Comparison of ENCODE assay signal across 13 mouse cellular contexts in the genomic region with DNA sequence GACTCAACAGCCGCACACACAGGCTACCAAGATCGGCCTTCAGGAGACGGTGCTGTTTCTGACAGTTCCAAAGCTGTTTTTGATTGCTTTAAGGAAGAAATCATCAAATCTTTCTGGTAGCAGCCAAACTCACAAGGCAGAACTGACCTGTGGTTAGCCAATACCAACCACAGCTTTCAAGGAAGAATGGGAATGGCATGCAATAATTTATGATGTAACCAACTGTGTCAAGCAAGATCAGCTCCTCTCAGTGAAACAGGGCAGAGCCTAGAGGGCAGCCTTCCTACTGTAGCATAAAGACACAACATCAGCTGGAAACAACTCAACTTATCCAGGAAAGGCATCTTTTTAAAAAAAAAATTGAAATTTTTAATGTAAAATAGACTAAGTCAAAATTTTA.
"Had no signal": no experiment of that assay in that cellular context is flagged by ENCODE, and none has a peak within 500 bp of the region (broad histone marks: within the 10 kb centered on the region; RNA-seq: fewer than 3 reads in every experiment).

No protein-coding gene starts in this region.

- DNase-seq: gastrocnemius, postnatal 10 days; gastrocnemius, postnatal 36 days; heart, adult 11 months; heart, adult 2 months; heart, postnatal 14 days; heart, postnatal 36 days; kidney, adult 18-20 months; kidney, adult 8-10 months; kidney, postnatal 10 days; kidney, postnatal 25 days; kidney, postnatal 4 days; liver; liver, embryonic 13.5 days had no signal
